Mouse (Mus musculus) liver, embryonic 16.5 days (tissue): ENCODE measurements around the gene Rfxap. TPM values are rescaled to one million over a fixed set of nuclear protein-coding genes. Genes with fewer than 3 reads are reported as not detected.

Experiments used
- ATAC-seq: fragments of 200-750 bp; cut with Nextera tagmentation; 2 replicates; pipeline ENCODE4 v1.8.0; 2017; ENCODE audit warnings: low read depth, mild to moderate bottlenecking, moderate number of reproducible peaks, moderate library complexity
- H3K27ac ChIP-seq: fragments of 300-500 bp; sonication (generic); 2 replicates; pipeline ENCODE4 v1.5.1; 2014; ENCODE audit warnings: mild to moderate bottlenecking, low read length
- H3K27me3 ChIP-seq: fragments of 300-500 bp; sonication (generic); 2 replicates; pipeline ENCODE4 v1.6.1; 2014; ENCODE audit warnings: low read depth, low read length, mixed read lengths; ENCODE audit not compliant: control insufficient read depth, insufficient read depth
- H3K36me3 ChIP-seq: fragments of 300-500 bp; sonication (generic); 2 replicates; pipeline ENCODE4 v1.6.1; 2014; ENCODE audit warnings: mild to moderate bottlenecking; ENCODE audit not compliant: control insufficient read depth, insufficient read depth
- H3K4me1 ChIP-seq: fragments of 300-500 bp; sonication (generic); 2 replicates; pipeline ENCODE4 v1.6.1; 2014; ENCODE audit warnings: low read depth, low read length, mixed read lengths; ENCODE audit not compliant: control insufficient read depth
- H3K4me2 ChIP-seq: fragments of 300-500 bp; sonication (generic); 2 replicates; pipeline ENCODE4 v1.6.1; 2014; ENCODE audit warnings: low read depth, low read length, mixed read lengths
- H3K4me3 ChIP-seq: fragments of 300-500 bp; sonication (generic); 2 replicates; pipeline ENCODE4 v1.5.1; 2014; ENCODE audit warnings: low read depth, mild to moderate bottlenecking, low read length
- H3K9ac ChIP-seq: fragments of 300-500 bp; sonication (generic); 2 replicates; pipeline ENCODE4 v1.6.1; 2014; ENCODE audit warnings: low read depth, low read length
- H3K9me3 ChIP-seq: fragments of 300-500 bp; sonication (generic); replicated peaks from 2 replicates; pipeline ENCODE4 v1.6.1; 2016; ENCODE audit warnings: low read length; ENCODE audit not compliant: control insufficient read depth
- WGBS: fragments of 180-500 bp; shearing (Covaris S2); extraction: QIAGEN DNeasy Blood & Tissue Kit; methylation state at CpG from one replicate; pipeline ENCODE4 v1.1.7; 2014; ENCODE audit not compliant: insufficient replicate concordance; 5-methylcytosine and 5-hydroxymethylcytosine counted together
- polyA plus RNA-seq: library from polyadenylated mRNA; unstranded; fragments of >200 nt; fragmentation: Nextera tagmentation; extraction: Ambion mirVana; gene quantifications from 2 replicates; pipeline ENCODE4 v1.2.1, GENCODE M21; 2015

Gene Rfxap
- 12.4 and 12.8 TPM in 2 replicates for polyA plus RNA-seq

GRCm38 (mm10) chr3:54807666-54808217 is at the start of gene Rfxap:
TSS of gene Rfxap (minus strand) at chr3:54807791.
- peak; percentile 93 for ATAC-seq
- Histone ChIP-seq H3K9me3 (no peaks in the 10 kb centered on the region), H3K9ac (peak within 1 kb of the TSS; percentile 97), H3K27ac (peak within 1 kb of the TSS; percentile 88), H3K27me3 (no peaks in the 10 kb centered on the region), H3K4me3 (peak within 1 kb of the TSS; percentile 92), H3K4me1 (peaks cover 7% of the 10 kb centered on the region; the same call in 1 of the 2 replicates), H3K4me2 (peak within 1 kb of the TSS; percentile 98), H3K36me3 (peaks cover 6% of the 10 kb centered on the region; the same call in 1 of the 2 replicates)
- under 1% methylated on average over 52 of the region's 52 CpGs for WGBS

GRCm38 (mm10) chr3:54835421-54835820 is 27.8 kb upstream of the Rfxap start:
- WGBS: 65% methylated on average over 2 of the region's 2 CpGs
- ATAC-seq: no peak
- no peak overlapping the region for H3K4me3 ChIP-seq
- H3K4me2 ChIP-seq: no peak overlapping the region
- no peak overlapping the region for H3K27ac ChIP-seq
- no peaks in the 10 kb centered on the region for H3K36me3 ChIP-seq
- H3K9ac ChIP-seq: no peak overlapping the region
- H3K9me3 ChIP-seq: no peaks in the 10 kb centered on the region
- no peaks in the 10 kb centered on the region for H3K4me1 ChIP-seq
- no peaks in the 10 kb centered on the region for H3K27me3 ChIP-seq

DNA sequence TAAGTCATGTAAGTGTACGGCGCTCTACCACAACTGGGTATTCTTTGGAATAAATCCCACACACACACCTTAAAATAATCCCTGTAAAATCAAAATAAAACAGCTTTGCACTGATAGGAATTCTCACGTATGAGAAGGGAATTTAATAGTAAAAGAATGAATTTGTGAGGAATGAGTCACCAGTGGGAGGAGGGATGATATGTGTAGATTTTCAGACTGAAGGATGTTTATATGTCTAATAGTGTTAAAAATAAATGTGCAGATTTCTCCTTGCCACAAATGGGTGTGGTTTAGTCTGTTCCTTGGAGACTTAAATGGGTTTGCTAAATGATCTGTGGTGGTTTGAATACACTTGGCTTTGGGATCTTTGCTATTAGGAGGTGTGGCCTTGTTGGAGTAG is 24.9 kb upstream of the Rfxap start:
- 71% methylated on average over 3 of the region's 3 CpGs for WGBS
- Histone ChIP-seq H3K27ac (no peak overlapping the region), H3K9me3 (no peaks in the 10 kb centered on the region), H3K4me3 (no peak overlapping the region), H3K4me2 (no peak overlapping the region), H3K27me3 (no peaks in the 10 kb centered on the region), H3K9ac (no peak overlapping the region), H3K36me3 (no peaks in the 10 kb centered on the region), H3K4me1 (no peaks in the 10 kb centered on the region)
- ATAC-seq: no peak

GRCm38 (mm10) chr3:54822526-54822925 is 14.9 kb upstream of the Rfxap start:
- H3K36me3 ChIP-seq: no peaks in the 10 kb centered on the region
- H3K4me2 ChIP-seq: no peak overlapping the region
- H3K4me1 ChIP-seq: no peaks in the 10 kb centered on the region
- H3K9me3 ChIP-seq: no peaks in the 10 kb centered on the region
- H3K9ac ChIP-seq: no peak overlapping the region
- H3K4me3 ChIP-seq: no peak overlapping the region
- 66% methylated on average over 5 of the region's 5 CpGs for WGBS
- no peak overlapping the region for H3K27ac ChIP-seq
- ATAC-seq: no peak
- H3K27me3 ChIP-seq: no peaks in the 10 kb centered on the region

DNA sequence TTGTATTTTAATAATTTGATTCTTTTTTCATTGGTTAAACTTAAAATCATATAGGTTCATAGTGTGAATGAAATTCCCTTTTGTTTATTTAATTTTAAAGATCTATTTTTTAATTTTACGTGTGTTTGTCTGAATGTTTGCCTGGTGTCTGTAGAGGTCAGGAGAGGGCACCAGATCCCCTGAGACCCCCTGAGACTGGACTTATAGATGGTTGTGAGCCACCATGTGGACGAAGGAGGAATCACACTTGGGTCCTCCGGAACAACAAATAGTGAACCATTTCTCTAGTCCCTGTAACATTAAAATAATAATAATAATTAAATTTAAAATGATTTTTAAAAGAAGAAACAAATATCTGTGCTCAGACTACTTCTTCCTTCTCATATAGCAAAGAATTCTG is 7.7 kb upstream of the Rfxap start:
- H3K4me3 ChIP-seq: no peak overlapping the region
- no peaks in the 10 kb centered on the region for H3K36me3 ChIP-seq
- no peak overlapping the region for H3K4me2 ChIP-seq
- no peaks in the 10 kb centered on the region for H3K9me3 ChIP-seq
- WGBS: 17% methylated on average over 3 of the region's 3 CpGs
- no peak overlapping the region for H3K27ac ChIP-seq
- no peak overlapping the region for H3K9ac ChIP-seq
- H3K4me1 ChIP-seq: no peaks in the 10 kb centered on the region
- no peak for ATAC-seq
- no peaks in the 10 kb centered on the region for H3K27me3 ChIP-seq

- WGBS: 23% methylated on average over 6 of the region's 6 CpGs
- H3K27me3 ChIP-seq: no peaks in the 10 kb centered on the region
Observed at GRCm38 (mm10) chr3:54814622-54815021, 7.0 kb upstream of the Rfxap start.

GRCm38 (mm10) chr3:54813418-54813988 is 5.9 kb upstream of the Rfxap start:
- Histone ChIP-seq H3K4me3 (no peak overlapping the region), H3K27ac (no peak overlapping the region), H3K4me1 (no peaks in the 10 kb centered on the region), H3K9me3 (no peaks in the 10 kb centered on the region), H3K9ac (no peak overlapping the region), H3K27me3 (no peaks in the 10 kb centered on the region), H3K4me2 (no peak overlapping the region), H3K36me3 (no peaks in the 10 kb centered on the region)
- WGBS: 65% methylated on average over 6 of the region's 6 CpGs
- no peak for ATAC-seq

More at GRCm38 (mm10) chr3:54814622-54815021, 7.0 kb upstream of the Rfxap start:
- Histone ChIP-seq H3K27ac (no peak overlapping the region), H3K4me3 (no peak overlapping the region), H3K9ac (no peak overlapping the region), H3K4me1 (no peaks in the 10 kb centered on the region), H3K36me3 (no peaks in the 10 kb centered on the region), H3K4me2 (no peak overlapping the region), H3K9me3 (no peaks in the 10 kb centered on the region)
- ATAC-seq: no peak

GRCm38 (mm10) chr3:54811616-54812015 is 4.0 kb upstream of the Rfxap start:
- H3K9me3 ChIP-seq: no peaks in the 10 kb centered on the region
- no peak overlapping the region for H3K4me2 ChIP-seq
- no peak overlapping the region for H3K9ac ChIP-seq
- H3K27ac ChIP-seq: no peak overlapping the region
- H3K27me3 ChIP-seq: no peaks in the 10 kb centered on the region
- H3K4me3 ChIP-seq: no peak overlapping the region
- H3K4me1 ChIP-seq: no peaks in the 10 kb centered on the region; the same call in 1 of the 2 replicates
- 27% methylated on average over 1 of the region's 1 CpGs for WGBS
- no peaks in the 10 kb centered on the region for H3K36me3 ChIP-seq
- ATAC-seq: no peak

- no peaks in the 10 kb centered on the region for H3K9me3 ChIP-seq
- 53% methylated on average over 5 of the region's 5 CpGs for whole genome bisulfite sequencing
- H3K4me2 ChIP-seq: no peak overlapping the region
- peaks cover 7% of the 10 kb centered on the region; the same call in 1 of the 2 replicates for H3K4me1 ChIP-seq
- 0 out of 2 replicates have a peak, but pooled peaks cover 2% of the 10 kb centered on the region for H3K36me3 ChIP-seq
- H3K9ac ChIP-seq: no peak overlapping the region
- no peak for ATAC-seq
- H3K4me3 ChIP-seq: no peak overlapping the region
- no peak overlapping the region for H3K27ac ChIP-seq
- no peaks in the 10 kb centered on the region for H3K27me3 ChIP-seq
Observed at GRCm38 (mm10) chr3:54809111-54809510, 1.5 kb upstream of the Rfxap start.
